Mouse (Mus musculus) liver (tissue): ENCODE measurements around the gene Cabp4.

Experiments used
- DNase-seq: peaks from one replicate; pipeline ENCODE4 v3.0.0-alpha.2; 2020; ENCODE audit warnings: mixed read lengths

Cabp4 gene

GRCm38 (mm10) chr19:4143759-4144268, at the start of gene Cabp4:
Gene Cabp4 (minus strand): TSS chr19:4144033.
- DNase-seq: no peak

- DNase-seq: no peak
Measured at GRCm38 (mm10) chr19:4193129-4193528, 49.3 kb upstream of the Cabp4 start.

GRCm38 (mm10) chr19:4192251-4192985, 48.6 kb upstream of the Cabp4 start:
- DNase-seq: no peak

DNA sequence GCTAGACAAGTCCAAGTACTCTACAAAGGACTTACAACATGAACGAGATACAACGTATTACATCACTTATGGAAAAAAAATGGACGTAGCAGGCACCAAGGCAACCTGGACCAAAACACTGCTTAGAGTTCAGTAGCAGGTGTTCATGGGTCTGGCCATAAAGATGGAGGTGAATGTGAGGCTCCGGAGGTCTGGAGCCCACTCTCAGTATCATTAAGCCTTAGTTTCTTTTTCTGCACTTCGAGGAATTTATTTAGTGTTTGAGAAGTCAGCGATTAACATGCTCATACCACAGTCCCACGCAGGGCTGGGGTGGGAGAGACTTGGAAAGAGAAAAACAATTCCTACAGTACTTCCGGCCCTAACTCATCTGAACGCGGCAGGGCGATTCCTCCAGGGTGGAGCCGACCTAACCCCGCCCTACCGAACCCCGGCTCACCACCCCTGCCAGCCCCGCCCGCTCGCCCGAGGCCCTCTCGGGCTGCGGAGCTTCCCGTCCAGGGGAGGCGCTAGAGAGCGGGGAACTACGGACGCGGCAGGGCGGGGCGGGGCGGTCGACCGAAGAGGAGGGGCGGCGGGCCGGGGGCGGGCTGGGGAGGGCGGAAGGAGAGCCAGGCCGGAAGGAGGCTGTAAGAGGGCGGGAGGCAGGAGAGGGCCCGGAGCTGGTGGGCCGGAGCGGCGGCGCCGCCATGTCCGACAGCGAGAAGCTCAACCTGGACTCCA, 47.9 kb upstream of the Cabp4 start, which contains the start of gene Ppp1ca:
TSS of gene Ppp1ca (plus strand) at position 538 of the 723 bp plus-strand sequence.
- peak; percentile 99 for DNase-seq

DNA sequence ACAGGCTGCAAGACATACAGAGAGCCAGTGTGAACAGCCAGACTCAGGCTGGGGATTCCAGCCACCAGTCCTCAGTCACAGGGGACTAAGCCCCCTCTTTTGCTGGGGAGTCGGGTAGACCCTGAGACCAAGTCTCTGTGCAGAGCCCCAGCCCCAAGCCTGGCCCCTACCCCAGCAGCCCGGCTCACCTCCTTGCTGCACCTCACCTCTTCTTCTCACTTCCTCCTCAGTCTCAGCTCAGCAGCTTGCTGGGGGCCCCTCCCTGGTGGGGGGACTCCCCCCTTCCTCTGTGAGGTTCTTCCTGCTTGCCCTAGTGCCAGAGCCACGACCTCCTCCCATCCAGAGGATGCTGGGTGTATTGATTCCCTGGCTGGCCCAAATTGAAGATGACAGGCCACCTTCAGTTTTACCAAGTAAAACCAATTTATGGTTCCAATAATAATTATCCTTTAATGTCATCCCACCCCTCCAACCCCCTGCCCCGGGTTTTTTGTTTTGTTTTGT, 47.0 kb upstream of the Cabp4 start, which contains the start of gene Tbc1d10c:
TSS of gene Tbc1d10c (minus strand) at position 454 of the 504 bp plus-strand sequence.
- DNase-seq: peak; percentile 39

DNA sequence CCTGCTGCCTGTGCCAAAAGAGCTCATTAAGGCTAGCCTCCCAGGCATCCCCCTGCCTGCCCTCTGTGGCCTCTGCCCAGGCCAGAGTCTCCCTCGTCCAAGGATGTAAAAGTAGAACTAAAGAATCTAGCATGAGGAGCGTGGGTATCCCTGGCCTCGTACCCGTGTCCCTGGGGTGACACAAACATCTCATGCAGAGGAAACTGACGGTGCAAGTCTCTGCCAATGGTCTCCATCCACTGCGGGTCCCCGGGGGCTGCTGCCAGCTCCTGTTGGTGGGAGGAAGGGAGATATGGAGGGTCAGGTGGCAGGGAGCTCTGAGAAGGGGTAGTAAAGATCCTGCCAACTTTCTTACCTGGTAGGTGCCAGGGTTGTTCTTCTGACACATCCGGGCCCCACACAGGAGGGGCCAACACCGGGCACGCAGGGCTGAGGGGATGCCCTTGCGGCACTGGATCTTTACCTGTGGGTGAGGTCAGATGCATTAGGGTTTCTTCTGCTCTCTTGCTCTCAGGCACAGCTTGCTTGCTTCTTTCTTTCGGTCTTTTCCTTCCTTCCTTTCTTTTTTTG, 45.3 kb upstream of the Cabp4 start:
- DNase-seq: no peak

GRCm38 (mm10) chr19:4187303-4187702, 43.5 kb upstream of the Cabp4 start:
- no peak for DNase-seq

DNA sequence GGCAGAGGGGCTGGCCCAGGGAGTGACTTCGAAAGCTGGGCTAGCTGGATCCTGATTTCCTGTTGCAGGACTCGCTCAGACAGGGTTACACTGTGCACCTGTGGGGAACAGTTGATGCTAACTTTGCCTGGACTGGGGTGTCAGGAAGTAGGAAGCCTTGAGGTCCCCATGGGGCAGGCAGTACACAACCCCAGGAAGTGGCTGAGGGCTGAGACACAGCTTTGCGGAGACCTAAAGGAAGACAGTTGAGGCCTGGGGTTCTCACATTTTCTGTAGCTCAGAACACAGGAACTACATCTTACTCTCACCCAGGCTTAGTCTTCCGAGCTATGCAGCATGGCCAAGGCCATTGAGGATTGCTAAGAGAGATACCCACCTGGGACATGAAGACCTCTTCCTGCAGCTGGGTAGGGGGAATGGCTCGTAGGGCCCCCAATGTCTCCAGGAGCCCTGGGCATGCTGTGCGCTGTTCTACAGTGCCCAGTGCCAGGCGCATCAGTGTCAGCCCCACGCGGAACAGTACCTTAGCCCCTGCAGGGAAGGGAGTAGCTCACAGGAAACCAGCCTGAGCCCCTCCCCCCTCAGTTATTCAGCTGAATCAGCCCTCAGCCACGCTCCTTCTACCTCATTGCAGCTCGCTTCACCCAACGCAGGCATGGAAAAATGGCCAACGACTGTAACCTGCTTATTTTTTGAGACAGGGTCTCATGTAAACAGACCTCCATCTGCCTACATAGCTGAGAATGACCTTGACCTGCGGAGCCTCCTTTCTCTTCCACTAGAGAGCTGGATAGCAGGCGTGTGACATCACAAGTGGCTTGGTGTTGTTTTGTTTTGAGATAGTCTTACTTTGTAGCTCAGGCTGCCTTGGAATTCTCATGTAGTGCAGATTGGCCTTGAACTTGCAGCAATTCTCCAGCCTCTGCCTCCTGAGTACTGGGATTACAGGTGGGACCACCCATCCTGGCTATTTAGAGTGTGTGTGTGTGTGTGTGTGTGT, 41.4 kb upstream of the Cabp4 start:
- peak; percentile 42 for DNase-seq

DNA sequence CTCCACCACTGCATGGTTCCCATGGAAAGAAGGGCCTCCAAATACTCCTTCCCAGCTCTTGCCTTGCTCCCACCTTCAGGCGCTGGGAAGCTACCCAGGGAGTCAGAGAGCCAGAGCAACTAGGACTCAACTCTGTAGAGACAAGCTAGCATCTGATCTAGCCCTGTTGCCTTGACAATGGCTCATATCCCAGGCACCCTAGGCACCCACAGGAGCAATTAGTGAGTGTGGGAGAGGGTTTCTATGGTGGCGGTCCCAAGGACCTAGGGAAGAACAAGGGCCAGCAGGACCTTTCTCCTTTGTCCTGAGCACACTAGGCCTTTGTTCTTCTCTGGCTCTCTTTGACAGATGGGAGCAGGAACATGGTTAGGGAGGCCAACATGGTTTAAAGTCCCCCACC, 39.9 kb upstream of the Cabp4 start:
- no peak for DNase-seq

DNA sequence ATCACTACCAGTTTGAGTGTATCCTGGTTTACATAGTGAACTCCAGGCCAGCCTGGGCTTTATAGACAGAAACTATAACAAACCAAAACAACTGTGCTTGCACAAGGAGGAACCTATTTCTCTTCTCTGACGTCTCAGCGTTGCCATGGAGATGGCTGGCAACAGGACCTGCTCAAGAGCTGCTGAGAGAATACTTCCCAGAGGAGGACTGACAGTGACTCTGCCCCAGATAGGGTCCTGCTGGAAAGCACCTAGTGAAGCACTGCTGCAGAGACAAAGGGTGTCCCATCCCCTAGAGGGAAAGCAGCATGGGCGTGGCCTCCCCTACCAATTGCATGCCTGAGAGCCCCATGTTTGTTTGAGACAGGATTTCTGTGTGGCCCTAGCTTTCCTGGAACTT, 38.1 kb upstream of the Cabp4 start:
- no peak for DNase-seq

DNA sequence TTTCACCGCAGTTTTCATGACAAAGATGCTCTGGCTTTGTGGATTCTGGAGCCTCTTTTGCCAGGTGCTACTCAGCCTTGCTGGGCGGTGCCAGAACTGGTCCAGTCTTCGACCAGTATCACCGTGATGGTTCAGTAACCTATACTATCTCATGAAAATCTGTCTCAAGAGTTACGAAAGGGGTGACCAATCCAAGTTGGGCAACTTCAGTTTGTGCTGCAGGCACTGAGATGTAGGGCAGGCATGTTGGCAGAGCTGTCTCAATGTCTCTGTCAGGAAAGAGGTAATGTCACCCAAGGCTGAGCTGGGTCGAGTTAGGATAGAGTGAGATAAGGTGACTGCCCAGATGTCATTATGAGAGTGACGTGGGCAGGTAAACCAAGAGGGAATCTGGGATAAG, 36.6 kb upstream of the Cabp4 start:
- DNase-seq: no peak

- DNase-seq: no peak
Measured at GRCm38 (mm10) chr19:4175368-4175947, 31.6 kb upstream of the Cabp4 start, which contains the start of gene Carns1. Gene Carns1 (minus strand): TSS chr19:4175479.

- no peak for DNase-seq
Measured at GRCm38 (mm10) chr19:4172925-4173324, 29.1 kb upstream of the Cabp4 start.

DNA sequence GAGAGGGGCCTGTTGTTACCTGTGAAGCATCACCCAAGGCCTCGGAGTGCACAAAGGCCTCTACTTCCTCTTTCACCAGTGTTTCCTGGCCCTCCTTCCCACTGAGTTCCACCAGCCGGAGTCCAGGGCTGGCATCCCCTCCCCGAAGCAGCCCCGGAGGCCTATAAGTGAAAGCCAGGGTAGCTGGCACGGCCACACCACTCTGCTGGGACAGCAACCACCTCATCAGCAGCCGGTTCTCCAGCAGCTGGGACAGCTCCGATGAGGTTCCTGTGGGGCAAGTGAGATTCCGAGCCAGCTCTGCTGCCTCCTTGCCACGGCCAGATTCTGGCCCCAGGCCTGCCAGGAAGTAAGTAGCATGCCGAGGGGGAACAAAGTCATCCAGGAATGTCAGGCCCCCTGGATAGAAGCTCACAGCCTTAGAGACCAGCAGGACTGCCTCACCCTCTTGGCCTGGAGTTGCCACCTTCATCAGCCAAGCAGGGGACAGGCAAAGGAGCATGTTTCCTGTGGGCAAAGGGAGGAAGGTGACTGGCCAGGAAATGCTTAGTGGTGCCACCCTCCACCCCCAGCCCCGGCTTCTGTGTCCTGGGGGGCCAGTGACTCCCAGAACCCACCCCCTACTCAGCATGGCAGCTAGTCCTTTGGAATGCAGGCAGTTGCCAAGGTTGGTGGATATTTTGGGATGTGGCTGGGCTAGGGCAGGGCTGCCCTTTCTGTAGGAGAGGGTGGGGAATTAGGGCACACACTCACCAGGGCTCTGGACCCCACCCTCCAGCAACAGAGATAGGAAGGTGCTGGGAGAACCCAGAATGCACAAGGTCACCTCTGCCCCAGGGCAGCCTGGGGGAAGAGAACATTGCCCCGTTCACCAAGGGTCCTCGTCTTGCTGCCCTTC, 27.8 kb upstream of the Cabp4 start:
- DNase-seq: no peak

DNA sequence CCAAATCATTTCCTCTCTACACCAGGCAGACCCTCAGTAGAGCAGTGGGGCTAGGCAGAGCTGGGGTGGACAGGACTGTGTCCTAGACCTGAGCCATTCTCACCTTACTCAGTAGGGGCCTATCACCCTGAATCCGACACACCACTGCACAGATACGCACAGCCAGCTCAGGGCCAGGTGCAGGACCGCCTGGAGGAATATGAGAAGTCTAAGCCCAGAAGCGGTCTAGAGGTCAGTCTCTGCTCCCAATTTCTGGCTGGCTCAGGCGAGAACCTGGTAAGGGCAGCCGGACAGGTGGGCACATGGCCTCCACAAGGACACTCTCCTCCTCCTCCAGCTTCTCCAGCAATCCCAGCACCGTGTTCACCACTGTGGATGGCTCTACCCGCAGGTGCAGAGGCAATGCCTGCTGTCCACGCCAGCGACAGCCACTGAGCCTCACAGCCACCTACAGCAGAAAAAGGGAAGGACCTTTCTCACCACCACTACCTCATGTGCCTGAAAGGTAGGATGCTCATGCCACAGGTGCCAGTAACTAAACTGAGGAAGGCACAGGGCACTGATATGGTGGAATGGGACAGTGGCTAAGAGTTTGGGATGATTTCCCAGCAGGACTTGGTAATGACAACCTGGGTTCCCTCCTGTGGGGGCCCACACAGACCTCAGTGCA, 27.0 kb upstream of the Cabp4 start:
- no peak for DNase-seq

GRCm38 (mm10) chr19:4169810-4170209, 26.0 kb upstream of the Cabp4 start:
- no peak for DNase-seq

GRCm38 (mm10) chr19:4169378-4169784, 25.5 kb upstream of the Cabp4 start:
- DNase-seq: peak; percentile 100

DNA sequence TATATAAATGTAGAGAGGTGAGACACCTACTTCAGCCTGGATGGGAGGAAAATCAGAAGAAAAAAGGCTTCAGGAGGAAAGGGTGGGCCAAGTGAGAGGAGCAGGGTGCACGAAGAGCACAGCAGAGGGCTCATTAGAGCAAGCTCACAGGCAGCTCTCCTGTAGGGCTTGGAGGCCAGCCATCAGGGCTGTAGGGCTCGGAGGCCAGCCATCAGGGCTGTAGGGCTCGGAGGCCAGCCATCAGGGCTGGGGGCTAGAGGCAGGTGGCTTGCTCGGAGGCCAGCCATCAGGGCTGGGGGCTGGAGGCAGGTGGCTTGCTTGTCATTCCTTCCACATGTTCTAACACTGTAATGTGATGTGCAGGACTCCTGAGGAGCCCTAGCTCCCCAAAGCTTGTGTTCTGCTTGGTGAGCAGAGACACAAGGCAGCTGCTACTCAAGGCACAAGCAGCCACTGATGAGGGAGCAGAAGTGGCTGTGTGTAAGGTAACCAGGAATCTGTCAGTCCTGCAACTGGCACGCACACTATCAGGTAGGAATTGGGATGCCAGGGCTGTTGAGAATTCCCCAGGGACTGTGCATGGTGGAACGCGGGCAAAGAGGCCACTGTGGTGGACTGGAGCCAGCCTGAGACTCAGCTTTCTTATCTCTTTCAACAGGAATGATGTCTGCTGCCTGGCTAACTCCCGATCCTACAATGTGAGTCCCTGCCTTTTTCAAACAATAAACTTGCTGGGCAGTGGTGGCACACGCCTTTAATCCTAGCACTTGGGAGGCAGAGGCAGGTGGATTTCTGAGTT, 23.0 kb upstream of the Cabp4 start:
- no peak for DNase-seq

DNA sequence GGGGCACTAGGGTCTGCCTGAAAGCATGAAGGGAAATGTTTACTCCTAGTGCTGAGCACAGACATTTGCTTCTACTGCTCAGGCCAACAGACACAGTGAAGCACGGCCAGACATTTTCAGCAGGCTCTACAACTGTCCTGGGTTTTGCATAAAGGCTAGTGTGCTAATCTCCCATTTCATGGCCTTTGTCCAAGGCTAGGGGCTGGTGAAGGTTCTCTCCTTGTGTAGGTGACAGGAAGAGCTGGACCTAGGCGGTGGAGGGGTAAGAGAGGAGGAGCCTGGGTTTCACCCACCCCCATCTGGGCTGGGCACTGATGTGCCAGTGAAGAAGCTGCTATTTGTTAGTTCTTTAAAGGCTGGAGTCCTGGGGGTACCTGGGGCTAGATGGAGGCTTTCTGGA, 20.9 kb upstream of the Cabp4 start:
- DNase-seq: no peak
